Mouse (Mus musculus): ENCODE results near the gene Grem2. TPM values are rescaled to one million over a fixed set of nuclear protein-coding genes. Genes with fewer than 3 reads are reported as not detected.

Gene Grem2
- polyA plus RNA-seq (2012; rRNA removed) = 34.7 and 36.5 TPM in 2 replicates

DNA sequence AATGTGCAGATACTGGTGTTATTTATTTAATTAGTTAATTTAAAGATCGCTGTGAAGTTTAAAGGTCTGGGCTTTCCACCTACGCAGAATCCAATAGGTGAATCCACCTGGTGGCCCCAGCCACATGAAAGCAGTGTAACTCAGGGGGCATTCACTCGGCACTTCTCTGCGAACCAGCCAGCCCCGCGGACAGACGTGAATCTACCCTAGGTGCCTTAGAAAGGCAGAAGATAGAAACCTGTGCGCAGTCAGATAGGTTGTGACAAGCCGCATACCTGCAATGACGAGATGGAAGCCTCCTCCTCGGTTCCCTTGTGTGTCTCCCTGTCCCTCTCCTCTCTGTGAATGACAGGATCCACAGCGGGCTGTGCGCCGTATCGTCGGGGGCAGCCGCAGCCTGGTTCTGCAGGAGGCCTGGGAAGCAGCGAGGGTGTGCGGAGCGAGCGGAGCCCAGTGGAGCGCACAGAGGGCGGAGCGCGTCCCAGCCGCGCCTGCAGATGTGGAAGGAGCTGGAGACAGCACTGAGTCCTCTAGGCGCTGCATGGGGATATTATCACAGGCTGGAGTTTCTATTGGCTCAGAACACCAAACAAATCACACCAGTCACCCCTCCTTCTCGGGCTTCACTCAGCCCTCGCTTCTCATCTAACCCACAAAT lies at the start of gene Grem2:
Gene Grem2 (minus strand): TSS at position 522 of the 658 bp plus-strand sequence.

